Mouse (Mus musculus) ovary, postnatal 36 days (tissue): ENCODE measurements around the gene Gm28048.

Experiments
- DNase-seq: peaks from one replicate; pipeline ENCODE4 v3.0.0; 2022; ENCODE audit warnings: low spot score, mixed read lengths

The Gm28048 gene

DNA sequence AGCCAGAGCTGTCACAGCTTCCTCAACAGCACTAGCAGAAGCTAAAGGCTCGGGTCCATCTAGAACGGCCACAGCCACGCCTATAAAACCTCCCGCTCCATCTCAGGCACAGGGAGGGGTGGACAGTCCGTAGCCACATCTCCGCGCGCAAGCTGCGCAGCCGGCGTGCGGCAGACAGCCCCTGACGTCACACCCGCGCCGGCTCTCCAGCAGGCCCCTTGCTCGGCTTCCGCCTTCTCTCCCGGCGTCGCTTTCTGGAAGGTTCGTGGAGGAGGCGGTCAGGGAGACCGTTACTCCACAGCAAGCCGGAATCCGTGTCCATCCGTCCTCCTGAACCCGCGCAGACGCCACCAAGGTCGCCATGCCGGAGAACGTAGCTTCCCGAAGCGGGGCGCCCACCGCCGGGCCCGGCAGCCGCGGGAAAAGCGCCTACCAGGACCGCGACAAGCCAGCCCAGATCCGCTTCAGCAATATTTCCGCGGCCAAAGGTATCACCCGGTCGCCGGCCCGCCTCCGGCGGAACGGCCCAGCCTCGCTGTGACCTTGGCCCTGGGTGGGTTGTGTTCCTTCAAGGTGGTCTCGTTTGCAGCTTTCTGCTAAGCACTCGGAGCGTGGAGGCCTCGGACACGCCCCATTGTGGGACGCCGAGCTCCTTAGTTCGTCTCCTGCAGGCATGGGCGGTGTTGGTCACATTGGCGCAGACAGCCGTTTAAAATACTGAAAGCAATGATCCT, 8.7 kb upstream of the Gm28048 start, which contains the start of gene Cct4:
Gene Cct4, plus strand, starts transcription at position 127 of the 734 bp plus-strand sequence.
- peak; percentile 94 for DNase-seq

DNA sequence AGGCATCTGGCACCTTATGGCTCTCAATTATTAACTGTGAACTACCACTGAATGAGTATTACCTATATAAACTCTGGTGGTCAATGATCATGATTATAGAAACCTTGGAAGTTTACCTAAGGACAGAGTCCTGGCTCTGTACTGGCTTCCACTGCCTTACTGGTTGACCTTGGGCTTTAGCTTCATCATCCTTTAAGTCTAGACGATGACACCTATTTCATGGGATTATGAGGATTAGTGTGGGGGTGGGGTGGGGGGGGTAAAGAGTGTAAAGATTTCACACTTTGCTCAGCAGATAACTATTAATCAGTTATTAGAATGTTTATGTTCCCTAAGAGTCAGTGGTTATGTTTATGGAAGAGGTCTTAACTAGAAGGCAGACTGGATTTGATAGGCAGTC, 7.9 kb upstream of the Gm28048 start:
- no peak for DNase-seq

DNA sequence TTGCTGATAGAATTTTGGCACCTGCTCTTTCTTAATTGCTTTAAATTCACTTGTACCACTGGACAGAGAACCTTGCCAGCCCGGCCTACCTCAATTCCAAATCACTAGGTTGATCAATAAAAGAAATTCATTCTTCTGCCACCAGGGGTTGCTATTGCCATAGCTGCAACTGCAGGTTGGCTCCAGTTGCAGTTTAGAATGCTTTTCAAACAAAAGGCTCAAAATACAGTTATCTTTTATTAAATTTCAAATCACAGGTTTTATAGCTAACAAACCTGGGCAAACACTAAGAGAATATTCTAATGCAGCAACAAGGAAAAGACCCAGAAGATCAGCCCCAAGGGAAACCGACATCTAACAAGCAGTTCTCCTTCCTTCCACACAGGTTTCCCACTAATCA, 5.5 kb upstream of the Gm28048 start:
- DNase-seq, result no peak

DNA sequence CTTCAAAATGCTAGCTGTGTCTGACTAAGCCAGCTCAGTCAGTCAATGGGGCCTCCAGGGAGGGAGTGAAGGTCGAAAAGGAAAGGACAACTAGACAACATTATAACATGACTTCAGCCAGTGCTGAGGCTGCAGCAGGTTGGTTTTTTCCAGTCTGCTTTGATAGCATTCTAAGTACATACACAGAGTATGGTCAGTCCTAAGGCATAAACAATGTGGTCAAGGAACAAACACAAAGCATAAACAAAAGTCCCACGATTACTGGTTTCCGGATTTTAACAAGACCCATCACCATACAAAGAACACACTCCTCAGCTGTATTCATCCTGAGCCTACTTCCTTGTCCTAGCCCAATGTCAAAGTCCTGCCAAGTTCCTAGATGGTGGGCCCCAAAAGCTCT, 3.6 kb upstream of the Gm28048 start:
- DNase-seq, result no peak

DNA sequence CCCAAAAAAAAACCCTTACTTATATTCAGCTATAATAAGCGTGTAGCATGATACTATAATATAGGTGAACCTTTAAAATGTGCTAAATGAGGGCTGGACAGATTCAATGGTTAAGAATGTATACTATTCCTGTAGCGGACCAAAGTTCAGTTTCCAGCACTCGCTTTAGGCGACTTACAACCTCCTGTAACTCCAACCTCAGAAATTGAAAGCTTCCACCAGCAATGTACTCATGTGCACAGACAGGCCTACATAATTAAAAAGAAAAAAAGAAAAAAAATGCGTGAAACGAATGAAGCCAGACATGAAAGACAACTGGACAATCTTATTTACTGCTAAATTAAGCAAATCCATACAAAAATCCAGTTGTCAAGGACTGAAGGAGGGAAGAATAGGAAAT, 956 bp upstream of the Gm28048 start:
- DNase-seq, result no peak

DNA sequence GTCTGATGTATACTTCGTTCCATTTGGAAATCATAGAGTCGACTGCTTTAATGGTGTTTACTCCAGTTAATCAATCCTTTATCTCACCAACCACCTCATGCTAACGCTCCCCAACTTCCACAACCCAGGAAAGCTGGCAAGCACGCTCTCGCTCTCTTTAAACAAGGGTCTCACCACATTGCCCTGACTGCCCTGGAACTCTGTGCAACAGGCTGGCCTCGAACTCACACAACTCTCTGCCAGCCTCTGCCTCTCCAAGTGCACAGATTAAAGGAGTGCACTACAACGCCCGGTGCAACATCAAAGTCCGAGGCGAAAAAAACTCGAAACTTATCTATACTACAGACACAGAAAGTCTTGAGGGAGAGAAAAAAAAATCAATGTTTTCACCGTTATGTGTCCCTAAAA, 343 bp downstream of the Gm28048 start:
- no peak for DNase-seq

DNA sequence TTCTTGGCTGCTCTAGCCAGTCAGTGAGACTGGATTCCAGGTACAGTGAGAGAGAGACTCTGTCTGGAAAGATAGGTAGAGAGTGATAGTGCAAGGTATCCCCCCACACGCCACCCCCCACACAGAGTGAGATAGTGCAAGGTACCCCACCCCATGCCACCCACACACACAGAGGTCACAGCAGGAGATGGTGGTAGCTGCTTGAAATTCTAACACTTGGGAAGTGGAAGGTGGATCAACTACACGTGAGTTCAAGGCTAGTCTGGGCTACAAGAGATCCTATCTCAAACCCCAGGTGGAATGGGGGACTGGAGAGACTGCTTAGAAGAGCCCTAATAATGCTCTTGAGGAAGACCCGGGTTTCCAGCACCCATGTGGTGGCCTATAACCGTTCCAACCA, 849 bp downstream of the Gm28048 start:
- no peak for DNase-seq

DNA sequence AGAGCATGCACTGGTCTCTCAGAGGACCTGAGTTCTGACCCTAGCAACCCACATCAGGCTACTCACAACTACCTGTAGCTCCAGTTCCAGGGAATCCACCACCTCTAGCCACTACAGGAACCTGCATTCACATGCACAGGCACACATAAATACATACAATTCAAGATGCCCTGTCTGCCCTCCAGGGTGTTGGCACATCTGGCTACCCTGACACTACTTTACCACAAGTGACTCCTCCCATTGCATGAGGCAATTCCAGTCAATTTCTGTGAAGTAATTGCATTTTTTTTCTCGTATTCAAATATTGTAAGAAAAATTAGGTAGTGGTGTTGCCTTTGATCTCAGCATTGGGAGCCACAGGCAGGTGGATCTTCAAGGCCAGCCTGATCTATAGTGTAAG, 2.7 kb downstream of the Gm28048 start:
- DNase-seq, result no peak

DNA sequence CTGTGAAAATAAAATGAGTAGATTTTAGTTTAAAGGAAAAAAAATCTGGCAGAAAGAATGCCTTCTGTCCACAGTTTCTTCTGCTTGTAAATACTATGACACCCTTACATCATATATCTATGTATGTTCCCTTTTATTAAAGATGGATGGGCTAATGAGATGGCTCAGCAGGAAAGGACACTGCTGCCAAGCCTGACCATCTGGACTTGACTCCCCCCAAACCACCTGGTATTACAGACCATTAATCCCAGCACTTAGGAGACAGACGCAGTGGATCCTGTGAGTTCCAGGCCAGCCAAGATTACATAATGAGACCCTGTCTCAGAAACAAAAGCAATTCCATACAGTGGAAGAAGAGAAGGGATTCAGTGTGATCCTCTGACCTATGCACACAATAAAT, 3.2 kb downstream of the Gm28048 start:
- DNase-seq, result no peak

DNA sequence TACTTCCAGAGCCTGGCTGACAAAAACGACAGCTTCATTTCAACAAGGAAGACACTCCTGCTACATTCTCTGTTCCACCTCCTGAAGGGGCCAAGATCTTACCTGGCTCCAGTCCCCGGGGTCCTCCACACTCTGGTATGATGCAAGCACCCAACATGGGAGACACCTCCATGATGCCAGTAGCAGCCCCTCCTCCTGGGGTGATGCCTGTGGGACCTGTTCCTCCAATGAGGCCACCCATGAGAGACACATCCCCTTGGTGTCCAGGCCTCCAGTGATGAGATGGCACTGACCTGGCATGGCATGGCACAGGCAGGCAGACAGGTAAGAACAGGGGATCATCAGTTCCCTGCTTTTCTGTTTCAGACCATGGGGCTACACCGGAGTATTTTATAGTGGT, 3.7 kb downstream of the Gm28048 start:
- no peak for DNase-seq

DNA sequence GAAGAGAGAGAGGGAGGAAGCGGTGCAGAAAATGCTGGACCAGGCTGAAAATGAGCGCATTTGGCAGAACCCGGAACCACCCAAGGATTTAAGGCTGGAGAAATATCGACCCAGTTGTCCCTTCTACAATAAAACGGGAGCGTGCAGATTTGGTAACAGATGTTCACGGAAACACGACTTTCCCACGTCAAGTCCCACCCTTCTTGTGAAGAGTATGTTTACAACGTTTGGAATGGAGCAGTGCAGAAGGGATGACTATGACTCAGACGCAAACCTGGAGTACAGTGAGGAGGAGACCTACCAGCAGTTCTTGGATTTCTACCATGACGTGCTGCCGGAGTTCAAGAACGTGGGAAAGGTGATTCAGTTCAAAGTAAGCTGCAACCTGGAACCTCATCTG, 8.3 kb downstream of the Gm28048 start:
- DNase-seq, result no peak

DNA sequence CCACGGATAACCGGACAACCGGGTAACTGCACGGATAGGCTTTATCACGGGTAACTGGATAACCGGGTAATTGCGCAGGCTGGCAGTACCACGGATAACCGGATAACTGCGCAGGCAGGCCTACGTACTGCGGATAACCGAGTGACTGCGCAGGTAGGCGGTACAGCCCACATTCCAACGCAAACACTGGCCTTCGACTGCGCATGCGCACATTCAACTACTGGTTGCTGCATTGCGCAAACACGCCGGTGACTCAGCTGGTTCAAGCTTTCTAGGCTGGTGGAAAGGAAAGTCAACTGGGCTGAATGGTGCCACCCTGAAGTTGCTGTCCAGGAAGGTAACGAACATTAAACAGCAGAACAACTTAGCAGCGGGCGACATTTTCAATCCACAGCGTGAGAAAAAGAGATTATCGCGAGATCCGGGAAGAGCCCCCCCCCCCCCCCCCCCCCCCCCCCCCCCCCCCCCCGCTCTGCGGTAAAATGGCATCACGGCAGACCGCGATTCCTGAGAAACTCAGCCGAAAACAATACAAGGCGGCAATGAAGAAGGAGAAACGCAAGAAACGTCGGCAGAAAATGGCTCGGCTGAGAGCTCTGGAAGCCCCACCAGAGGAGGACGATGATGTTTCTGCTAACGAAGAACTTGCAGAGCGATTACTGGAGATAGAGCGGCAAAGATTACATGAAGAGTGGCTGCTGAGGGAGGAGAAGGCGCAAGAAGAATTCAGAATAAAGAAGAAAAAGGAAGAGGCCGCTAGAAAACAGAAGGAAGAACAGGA, 9.0 kb downstream of the Gm28048 start:
- DNase-seq, result peak; percentile 79

DNA sequence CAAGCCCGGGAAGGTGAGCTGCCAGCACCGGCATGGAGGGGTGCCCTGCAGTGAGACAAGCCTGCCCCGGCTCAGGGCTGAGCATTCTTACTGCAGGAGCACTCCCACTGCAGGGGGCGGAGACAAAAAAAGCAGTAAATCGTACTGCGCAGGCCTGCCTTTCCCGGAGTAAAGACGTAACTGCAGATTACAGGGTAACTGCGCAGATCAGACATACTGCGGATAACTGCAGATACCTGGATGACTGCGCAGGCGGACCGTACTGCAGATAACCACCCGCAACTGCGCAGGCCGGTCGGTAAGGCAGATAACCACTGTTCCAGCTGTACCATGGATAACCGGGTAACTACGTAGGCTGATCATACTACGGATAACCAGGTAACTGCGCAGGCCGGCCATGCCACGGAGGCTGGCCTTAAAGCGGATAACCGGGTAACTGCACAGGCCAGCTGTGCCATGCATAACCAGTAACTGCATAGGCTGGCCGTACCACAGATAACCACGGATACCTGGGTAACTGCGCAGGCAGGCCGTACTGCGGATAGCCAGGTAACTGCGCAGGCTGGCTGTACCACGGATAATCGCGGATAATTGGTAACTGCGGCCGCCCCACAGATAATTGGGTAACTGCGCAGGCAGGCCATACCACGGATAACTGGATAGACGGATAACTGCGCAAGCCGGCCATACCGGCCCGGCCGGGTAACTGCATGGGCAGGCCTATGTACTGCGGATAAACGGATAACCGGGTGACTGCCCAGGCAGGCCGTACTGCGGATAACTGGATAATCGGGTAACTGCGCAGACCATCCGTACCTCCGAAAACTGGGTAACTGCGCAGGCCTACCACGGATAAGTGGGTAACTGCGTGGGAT, 9.8 kb downstream of the Gm28048 start, which contains the start of gene Zrsr1:
Gene Zrsr1, plus strand, starts transcription at position 171 of the 875 bp plus-strand sequence.
- peak; percentile 59 for DNase-seq

DNA sequence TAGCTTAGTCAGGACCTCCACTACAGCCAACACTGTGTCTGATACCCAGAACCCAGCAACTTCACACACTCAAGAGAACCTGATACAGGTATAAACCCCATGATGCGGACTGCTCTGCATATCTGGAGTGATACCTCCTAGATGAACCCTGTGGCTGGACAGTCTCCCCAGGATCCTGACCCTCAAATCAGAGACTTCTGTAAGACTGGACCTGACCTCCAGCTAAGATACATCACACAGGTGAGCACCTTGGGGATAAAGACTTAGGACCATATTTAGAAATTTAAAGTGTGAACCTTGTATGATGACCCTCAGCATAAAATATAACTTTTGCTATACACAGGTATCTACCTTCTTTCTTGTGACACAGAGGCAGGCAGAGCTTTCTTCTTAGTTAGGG, 11.3 kb downstream of the Gm28048 start:
- no peak for DNase-seq

DNA sequence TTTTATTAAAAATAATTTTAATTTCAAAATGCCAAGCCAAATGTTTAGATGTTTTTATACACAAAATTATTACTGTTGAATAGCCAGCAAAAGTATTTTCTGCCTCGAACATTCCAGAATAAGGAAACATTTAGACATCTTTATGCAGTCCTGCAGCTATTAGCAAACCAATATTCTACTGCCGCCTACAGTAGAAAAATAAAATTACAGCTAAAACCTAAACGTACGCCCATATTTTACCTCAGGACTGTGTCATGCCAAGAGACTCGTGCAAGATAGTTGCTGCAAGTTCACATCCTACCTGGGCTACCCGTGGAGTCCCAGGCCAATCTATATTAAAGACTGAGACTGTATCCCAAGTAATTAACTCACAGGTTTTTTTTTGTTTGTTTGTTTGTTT, 12.4 kb downstream of the Gm28048 start:
- DNase-seq, result no peak

DNA sequence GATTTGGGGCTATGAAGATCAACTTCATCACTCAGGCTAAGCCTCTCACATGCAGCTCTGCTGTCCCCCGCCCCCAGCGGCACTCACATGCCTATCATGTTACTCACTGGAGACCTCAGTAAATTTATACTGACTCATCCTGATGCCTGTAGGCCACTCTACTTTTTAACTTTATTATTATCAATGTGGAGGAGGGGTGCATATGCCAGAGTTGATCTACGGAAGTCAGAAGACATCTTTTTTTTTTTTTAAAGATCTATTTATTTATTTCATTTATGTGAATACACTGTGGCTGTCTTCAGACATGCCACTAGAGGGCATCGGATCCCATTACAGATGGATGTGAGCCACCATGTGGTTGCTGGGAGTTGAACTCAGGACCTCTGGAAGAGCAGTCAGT, 16.4 kb downstream of the Gm28048 start:
- no peak for DNase-seq

DNA sequence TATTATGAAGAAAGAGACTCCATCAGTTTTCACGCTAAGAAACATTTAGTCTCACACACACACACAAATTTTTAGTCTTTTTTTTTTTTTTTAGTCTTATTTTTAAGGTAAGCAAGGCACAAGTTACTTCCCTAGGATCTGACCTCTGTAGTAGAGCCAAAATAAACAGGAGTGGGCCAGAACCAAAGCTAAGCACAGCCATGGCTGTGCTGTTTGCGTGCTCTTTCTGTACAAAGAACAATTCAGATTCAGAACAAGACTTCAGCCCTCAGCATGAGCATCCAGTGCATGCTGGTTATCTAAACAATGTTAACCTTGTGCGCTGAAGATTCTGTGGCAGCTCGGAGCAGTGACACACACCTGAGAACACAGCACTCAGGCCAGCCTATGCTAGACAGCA, 17.5 kb downstream of the Gm28048 start:
- DNase-seq, result no peak

DNA sequence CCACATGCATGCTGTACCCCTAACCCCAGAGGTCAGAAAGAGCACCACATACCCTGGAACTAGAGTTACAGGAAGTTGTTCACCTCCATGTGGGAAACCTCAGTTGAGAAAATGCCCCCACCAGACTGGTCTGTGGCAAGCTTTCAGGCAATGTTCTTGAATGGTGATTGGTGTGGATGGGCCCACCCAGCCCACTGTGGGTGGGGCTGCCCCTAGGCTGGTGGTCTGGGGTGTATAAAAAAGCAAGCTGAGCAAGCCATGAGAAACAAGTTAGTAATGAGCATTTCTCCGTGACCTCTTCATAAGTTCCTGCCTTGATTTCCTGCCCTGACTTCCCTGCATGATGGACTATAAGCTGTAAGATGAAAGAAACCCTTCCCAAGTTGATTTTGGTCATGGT, 19.8 kb downstream of the Gm28048 start:
- no peak for DNase-seq

DNA sequence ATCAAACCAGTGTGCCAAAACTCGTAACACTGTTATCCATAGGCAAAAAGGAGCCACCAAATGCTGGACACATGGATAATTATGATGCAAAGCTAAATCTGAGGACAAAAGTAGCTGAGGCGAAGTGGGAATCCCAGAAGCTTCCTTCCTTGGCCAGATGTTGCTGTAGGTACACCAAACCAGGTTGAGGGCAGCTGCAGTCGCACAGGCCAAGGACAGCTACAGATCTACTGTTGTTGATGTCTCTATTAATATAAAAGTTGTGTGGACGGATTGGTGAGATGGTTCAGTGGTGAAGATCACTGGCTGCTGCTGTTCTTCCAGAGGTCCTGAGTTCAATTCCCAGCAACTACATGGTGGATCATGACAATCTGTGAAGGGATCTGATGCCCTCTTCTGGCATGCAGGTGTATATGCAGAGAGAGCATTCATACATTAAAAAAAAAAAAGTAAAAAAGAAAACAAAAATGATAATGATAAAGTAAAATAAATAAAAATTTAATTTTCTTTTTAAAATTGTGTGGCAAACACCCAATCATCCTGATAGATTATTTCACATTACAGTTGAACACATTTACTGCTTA, 24.0 kb downstream of the Gm28048 start:
- no peak for DNase-seq

DNA sequence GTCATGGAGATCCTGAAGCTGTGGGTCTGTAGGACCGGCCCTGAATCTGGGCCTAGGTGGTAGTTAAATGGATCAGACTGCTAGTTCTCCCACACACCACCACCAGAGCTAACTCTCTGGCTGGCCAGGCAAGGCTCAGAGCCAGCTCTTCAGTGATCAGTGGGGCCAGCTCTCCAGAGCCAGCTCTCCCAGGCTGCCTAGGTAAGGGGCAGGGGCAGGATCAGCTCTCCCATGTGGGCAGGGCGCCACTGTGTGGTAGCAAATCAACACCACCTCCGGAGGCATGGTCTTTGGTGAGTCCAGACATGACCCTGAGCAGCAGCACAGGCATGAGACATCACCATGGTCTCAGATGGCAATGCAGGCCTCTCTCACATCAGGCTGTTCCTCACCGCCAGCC, 25.1 kb downstream of the Gm28048 start:
- peak; percentile 75 for DNase-seq

DNA sequence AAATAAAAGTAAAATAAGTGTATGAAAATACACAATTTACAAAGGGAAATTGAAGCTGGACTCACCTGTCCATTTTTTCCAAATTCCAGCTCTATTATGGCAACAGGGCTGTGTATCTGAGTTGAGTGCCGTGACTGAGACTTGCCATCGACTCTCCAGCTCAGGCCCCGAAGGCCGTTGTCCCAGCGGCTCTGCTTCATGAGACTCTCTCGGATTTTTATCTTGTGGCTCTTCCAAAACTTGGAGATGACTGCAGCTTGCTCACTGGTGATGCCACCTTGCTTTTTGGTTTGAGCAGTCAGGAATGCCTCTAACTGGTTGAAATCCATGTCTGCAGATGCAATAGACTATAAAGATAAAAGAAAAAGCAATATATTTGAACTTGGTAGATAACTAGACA, 25.5 kb downstream of the Gm28048 start:
- DNase-seq, result no peak

DNA sequence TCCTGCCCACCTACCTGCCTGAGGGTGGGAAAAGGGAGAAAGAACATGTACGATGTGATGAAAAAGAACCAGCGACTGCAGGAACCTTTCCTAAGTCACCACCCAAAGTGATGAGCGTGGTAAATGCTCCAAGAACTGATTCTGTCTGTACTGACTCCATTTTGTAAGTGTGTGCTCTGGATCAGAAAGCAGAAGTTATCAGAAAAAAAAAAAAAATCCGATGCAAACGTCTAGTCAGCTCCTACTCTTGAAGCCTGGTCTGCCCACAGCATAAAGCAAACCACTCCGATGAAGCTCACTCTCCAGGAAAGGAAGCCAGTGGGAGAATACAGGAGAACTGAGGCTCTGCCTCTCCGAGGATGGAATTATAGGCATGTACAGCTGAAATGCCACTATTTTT, 29.2 kb downstream of the Gm28048 start:
- DNase-seq, result no peak
